Mouse (Mus musculus): ENCODE measurements at regions not wholly inside any gene's neighbourhood (a gene's known extent, or its start where the extent isn't known, plus 50 kb on each side); places are given as distances from the start of the nearest gene placed in this dataset.

GRCm38 (mm10) chr13:44601024-44601423, 128.2 kb upstream of the Jarid2 start:
- TF ChIP-seq CTCF (IDR thresholded peaks at IDR 0.05; ENCODE audit: borderline replicate concordance, insufficient read depth, low read depth, low read length) (no peak), POLR2A (IDR thresholded peaks at IDR 0.05; ENCODE audit: borderline replicate concordance, insufficient read depth, low read length) (no peak)

Data from cerebellum, adult 2 months (tissue).